Mouse (Mus musculus): ENCODE measurements around the gene Atp13a3.

DNA sequence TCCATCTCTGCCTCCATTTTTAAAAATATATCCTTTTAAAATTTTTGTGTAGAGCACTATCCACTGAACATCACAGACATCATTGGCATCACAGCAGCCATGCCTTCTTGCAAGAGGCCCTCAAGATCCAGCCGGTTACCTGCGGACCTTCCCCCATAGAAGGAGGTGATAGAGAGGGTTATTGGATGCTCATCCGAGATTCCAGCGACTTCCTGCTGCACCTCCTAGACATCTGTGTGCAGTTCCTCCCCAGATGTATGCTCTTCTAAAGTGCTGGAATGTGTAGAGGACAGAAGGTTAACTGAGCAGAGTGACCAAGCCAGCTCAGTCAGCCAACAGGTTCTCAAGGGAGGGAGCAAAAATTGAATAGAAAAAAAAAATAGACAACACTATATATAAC, 21.7 kb upstream of the Atp13a3 start:
- TF ChIP-seq POLR2A (IDR thresholded peaks at IDR 0.05; ENCODE audit: extremely low read depth, insufficient read depth, low read length) (no peak), CTCF (IDR thresholded peaks at IDR 0.05; ENCODE audit: extremely low read depth, insufficient read depth, low read length) (no peak)
